Mouse (Mus musculus): ENCODE measurements around the gene Txnip. TPM values are rescaled to one million over a fixed set of nuclear protein-coding genes. Genes with fewer than 3 reads are reported as not detected.
A peak's percentile ranks its signal among the peaks of the same experiment; 100 is the strongest.

Gene Txnip
- total RNA-seq, 1 experiment: 128 TPM

DNA sequence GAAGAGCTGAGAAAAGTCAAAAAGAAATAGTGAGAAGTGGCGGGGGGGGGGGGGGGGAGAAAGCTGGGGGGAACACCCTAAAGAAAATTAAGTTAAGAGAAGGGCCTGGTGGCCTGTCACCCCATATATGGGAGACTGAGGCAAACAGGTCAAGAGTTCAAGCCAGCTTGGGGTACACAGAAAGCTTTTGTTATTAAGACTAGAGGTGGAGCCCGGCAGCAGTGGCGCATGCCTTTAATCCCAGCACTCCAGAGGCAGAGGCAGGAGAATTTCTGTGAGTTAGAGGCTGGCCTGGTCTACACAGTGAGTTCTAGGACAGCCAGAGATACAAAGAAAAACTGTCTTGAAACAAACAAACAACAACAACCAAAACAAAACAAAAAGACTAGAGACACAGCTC is 7.3 kb downstream of the Txnip start:
- TF ChIP-seq MAFK (IDR thresholded peaks at IDR 0.05; ENCODE audit: insufficient read depth, low read depth, low read length) (no peak), CHD2 (IDR thresholded peaks at IDR 0.05; ENCODE audit: low read depth, low read length) (no peak)
- peaks cover 12 to 25% of the 10 kb centered on the region in 2 experiments for H3K4me1 ChIP-seq (ENCODE audit: control insufficient read depth in 2 of 2, insufficient read depth in 2 of 2, low read length in 2 of 2, poor library complexity in 1 of 2)
- no peak overlapping the region for H3K4me3 ChIP-seq (ENCODE audit: insufficient read depth in 1 of 2, low read depth in 1 of 2, low read length in 2 of 2, poor library complexity in 1 of 2, severe bottlenecking in 1 of 2)
- peak overlapping the region; percentile 47; the same call in 1 of the 2 replicates for H3K27ac ChIP-seq (ENCODE audit: insufficient read depth, low read depth, low read length, poor library complexity, severe bottlenecking)
- in situ Hi-C loops (cut with MboI; ENCODE audit: low sequenced_read_pairs in 2 of 2, unreplicated experiment in 2 of 2): no loop called here
- H3K36me3 ChIP-seq (ENCODE audit: control insufficient read depth, insufficient read depth, low read length, poor library complexity, severe bottlenecking): peaks cover 15% of the 10 kb centered on the region
- no peak for DNase-seq (ENCODE audit: low read depth, low spot score)
- no peaks in the 10 kb centered on the region for H3K9me3 ChIP-seq (ENCODE audit: control insufficient read depth, insufficient read depth, low read depth, low read length)
- H3K9ac ChIP-seq (ENCODE audit: insufficient read depth, low read depth, low read length, poor library complexity, severe bottlenecking): no peak overlapping the region

DNA sequence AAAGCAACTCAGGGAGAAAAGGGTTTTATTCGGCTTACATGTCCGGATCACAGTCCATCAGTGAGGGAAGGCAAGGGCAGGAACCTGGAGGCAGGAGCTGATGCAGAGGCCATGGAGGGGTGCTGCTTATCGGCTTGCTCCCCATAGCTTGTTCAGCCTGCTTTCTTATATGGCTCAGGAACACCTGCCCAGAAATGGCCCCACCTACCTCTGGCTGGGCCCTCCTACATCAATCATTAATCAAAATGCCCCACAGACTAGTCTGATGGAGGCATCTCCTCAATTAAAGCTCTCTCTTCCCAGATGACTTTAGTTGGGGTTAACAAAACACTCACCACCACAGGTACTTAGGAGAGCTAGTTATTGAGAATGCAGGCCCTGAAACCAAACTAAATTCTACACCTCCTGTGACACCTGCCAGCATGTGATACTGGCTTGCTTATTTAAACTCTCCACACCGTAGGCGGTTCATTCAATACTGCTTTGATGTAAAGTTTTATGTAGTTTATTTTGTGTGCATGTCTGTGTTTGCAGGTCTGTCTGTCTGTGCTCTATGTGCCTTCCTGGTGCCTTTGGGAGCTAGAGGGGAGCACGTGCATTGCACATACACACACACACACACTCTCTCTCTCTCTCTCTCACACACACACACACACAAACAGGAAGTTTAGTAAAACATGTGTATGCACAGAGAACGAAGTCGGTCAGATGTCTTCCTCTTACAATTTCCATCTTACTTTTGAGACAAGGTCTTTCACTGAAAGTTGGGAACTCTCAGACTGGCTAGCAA is 9.1 kb downstream of the Txnip start:
- no peak for TF ChIP-seq ZC3H11A (IDR thresholded peaks at IDR 0.05; ENCODE audit: borderline replicate concordance, low read depth, low read length)
- TF ChIP-seq ZNF384 (IDR thresholded peaks at IDR 0.05; ENCODE audit: low read depth, low read length): no peak
- no peak for TF ChIP-seq MAFK (IDR thresholded peaks at IDR 0.05; ENCODE audit: insufficient read depth, low read depth, low read length)
- TF ChIP-seq HCFC1 (IDR thresholded peaks at IDR 0.05; ENCODE audit: borderline replicate concordance, insufficient read depth, low read length): no peak
- TF ChIP-seq CHD2 (IDR thresholded peaks at IDR 0.05; ENCODE audit: low read depth, low read length): no peak
- Histone ChIP-seq H3K27ac (ENCODE audit: insufficient read depth, low read depth, low read length, poor library complexity, severe bottlenecking) (no peak overlapping the region; the same call in 1 of the 2 replicates), H3K4me1 (ENCODE audit: control insufficient read depth in 2 of 2, insufficient read depth in 2 of 2, low read length in 2 of 2, poor library complexity in 1 of 2) (peaks cover 16 to 30% of the 10 kb centered on the region in 2 experiments), H3K9me3 (ENCODE audit: control insufficient read depth, insufficient read depth, low read depth, low read length) (no peaks in the 10 kb centered on the region), H3K4me3 (ENCODE audit: insufficient read depth in 1 of 2, low read depth in 1 of 2, low read length in 2 of 2, poor library complexity in 1 of 2, severe bottlenecking in 1 of 2) (no peak overlapping the region), H3K36me3 (ENCODE audit: control insufficient read depth, insufficient read depth, low read length, poor library complexity, severe bottlenecking) (peaks cover 2% of the 10 kb centered on the region; the same call in 1 of the 2 replicates), H3K9ac (ENCODE audit: insufficient read depth, low read depth, low read length, poor library complexity, severe bottlenecking) (peak overlapping the region; percentile 62; the same call in 1 of the 2 replicates)
- DNase-seq (ENCODE audit: low read depth, low spot score): no peak
- in situ Hi-C loops (cut with MboI; ENCODE audit: low sequenced_read_pairs in 2 of 2, unreplicated experiment in 2 of 2): no loop called here

GRCm38 (mm10) chr3:96568605-96569004 is 10.8 kb downstream of the Txnip start:
- in situ Hi-C loops (cut with MboI; ENCODE audit: low sequenced_read_pairs in 2 of 2, unreplicated experiment in 2 of 2): no loop called here
- TF ChIP-seq HCFC1 (IDR thresholded peaks at IDR 0.05; ENCODE audit: borderline replicate concordance, insufficient read depth, low read length) (no peak), ZNF384 (IDR thresholded peaks at IDR 0.05; ENCODE audit: low read depth, low read length) (no peak), MAFK (IDR thresholded peaks at IDR 0.05; ENCODE audit: insufficient read depth, low read depth, low read length) (no peak)
- H3K27ac ChIP-seq (ENCODE audit: insufficient read depth, low read depth, low read length, poor library complexity, severe bottlenecking): peak overlapping the region; percentile 6; the same call in 1 of the 2 replicates
- DNase-seq (ENCODE audit: low read depth, low spot score): no peak
- no peak overlapping the region for H3K4me3 ChIP-seq (ENCODE audit: insufficient read depth in 1 of 2, low read depth in 1 of 2, low read length in 2 of 2, poor library complexity in 1 of 2, severe bottlenecking in 1 of 2)
- no peaks in the 10 kb centered on the region for H3K36me3 ChIP-seq (ENCODE audit: control insufficient read depth, insufficient read depth, low read length, poor library complexity, severe bottlenecking)
- H3K4me1 ChIP-seq (ENCODE audit: control insufficient read depth in 2 of 2, insufficient read depth in 2 of 2, low read length in 2 of 2, poor library complexity in 1 of 2): peaks cover 18 to 34% of the 10 kb centered on the region in 2 experiments
- no peak overlapping the region; the same call in 1 of the 2 replicates for H3K9ac ChIP-seq (ENCODE audit: insufficient read depth, low read depth, low read length, poor library complexity, severe bottlenecking)
- no peaks in the 10 kb centered on the region for H3K9me3 ChIP-seq (ENCODE audit: control insufficient read depth, insufficient read depth, low read depth, low read length)

GRCm38 (mm10) chr3:96569506-96569905 is 11.7 kb downstream of the Txnip start:
- Histone ChIP-seq H3K4me1 (ENCODE audit: control insufficient read depth in 2 of 2, insufficient read depth in 2 of 2, low read length in 2 of 2, poor library complexity in 1 of 2) (peaks cover 14 to 36% of the 10 kb centered on the region in 2 experiments), H3K36me3 (ENCODE audit: control insufficient read depth, insufficient read depth, low read length, poor library complexity, severe bottlenecking) (no peaks in the 10 kb centered on the region), H3K27ac (ENCODE audit: insufficient read depth, low read depth, low read length, poor library complexity, severe bottlenecking) (peak overlapping the region; percentile 72; the same call in 1 of the 2 replicates), H3K4me3 (ENCODE audit: insufficient read depth in 1 of 2, low read depth in 1 of 2, low read length in 2 of 2, poor library complexity in 1 of 2, severe bottlenecking in 1 of 2) (peak overlapping the region; percentile 56 to 68), H3K9ac (ENCODE audit: insufficient read depth, low read depth, low read length, poor library complexity, severe bottlenecking) (peak overlapping the region; percentile 83; the same call in 1 of the 2 replicates), H3K9me3 (ENCODE audit: control insufficient read depth, insufficient read depth, low read depth, low read length) (no peaks in the 10 kb centered on the region)
- in situ Hi-C loops (cut with MboI; ENCODE audit: low sequenced_read_pairs in 2 of 2, unreplicated experiment in 2 of 2): no loop called here
- TF ChIP-seq MAFK (IDR thresholded peaks at IDR 0.05; ENCODE audit: insufficient read depth, low read depth, low read length): no peak
- no peak for TF ChIP-seq HCFC1 (IDR thresholded peaks at IDR 0.05; ENCODE audit: borderline replicate concordance, insufficient read depth, low read length)
- TF ChIP-seq ZC3H11A (IDR thresholded peaks at IDR 0.05; ENCODE audit: borderline replicate concordance, low read depth, low read length): no peak
- no peak for TF ChIP-seq ZNF384 (IDR thresholded peaks at IDR 0.05; ENCODE audit: low read depth, low read length)
- TF ChIP-seq CHD2 (IDR thresholded peaks at IDR 0.05; ENCODE audit: low read depth, low read length): no peak
- no peak for DNase-seq (ENCODE audit: low read depth, low spot score)

Data from ES-E14 (cell line).